Mouse (Mus musculus): ENCODE measurements at regions not wholly inside any gene's neighbourhood (a gene's known extent, or its start where the extent isn't known, plus 50 kb on each side); places are given as distances from the start of the nearest gene placed in this dataset.

GRCm38 (mm10) chr12:13144739-13145138 lies 104.3 kb downstream of the Ddx1 start:
- DNase-seq (ENCODE audit: low read depth, low spot score), result no peak
- H3K36me3 ChIP-seq (ENCODE audit: control insufficient read depth in 1 of 2, insufficient read depth in 2 of 2, low read length in 2 of 2), result no peaks in the 10 kb centered on the region
- H3K4me1 ChIP-seq (ENCODE audit: control insufficient read depth in 1 of 2, insufficient read depth in 2 of 2, low read length in 2 of 2), result no peaks in the 10 kb centered on the region
- H3K27me3 ChIP-seq (ENCODE audit: control insufficient read depth in 1 of 2, insufficient read depth in 2 of 2, low read length in 2 of 2), result no peaks in the 10 kb centered on the region; a peak in 1 of 4 replicates
- no peak overlapping the region for H3K4me3 ChIP-seq (ENCODE audit: control insufficient read depth in 1 of 2, insufficient read depth in 1 of 2, low read depth in 2 of 2, low read length in 2 of 2)
- no peaks in the 10 kb centered on the region for H3K79me2 ChIP-seq (ENCODE audit: control insufficient read depth, insufficient read depth, low read length, poor library complexity)
- H3K9ac ChIP-seq (ENCODE audit: control insufficient read depth, low read depth, low read length, poor library complexity, severe bottlenecking), result no peak overlapping the region
- H3K9me3 ChIP-seq (replicated peaks; ENCODE audit: insufficient read depth, low read length), result no peaks in the 10 kb centered on the region
- no peak overlapping the region for H3K27ac ChIP-seq (ENCODE audit: control insufficient read depth, low read depth, low read length)
- TF ChIP-seq TCF12 (IDR thresholded peaks at IDR 0.05; ENCODE audit: low read depth, low read length) (no peak), BHLHE40 (IDR thresholded peaks at IDR 0.05; ENCODE audit: borderline replicate concordance, low read depth, low read length) (no peak), MYC (IDR thresholded peaks at IDR 0.05; ENCODE audit: low read depth, low read length) (no peak), ZKSCAN1 (IDR thresholded peaks at IDR 0.05; ENCODE audit: low read depth, low read length) (no peak), MYB (IDR thresholded peaks at IDR 0.05; ENCODE audit: low read depth, low read length) (no peak), SIN3A (IDR thresholded peaks at IDR 0.05; ENCODE audit: low read length) (no peak), RCOR1 (IDR thresholded peaks at IDR 0.05; ENCODE audit: low read depth, low read length) (no peak), MXI1 (IDR thresholded peaks at IDR 0.05; ENCODE audit: low read depth, low read length) (no peak), ZC3H11A (IDR thresholded peaks at IDR 0.05; ENCODE audit: low read depth, low read length) (no peak), CTCF (IDR thresholded peaks at IDR 0.05 in 2 of 3, conservative IDR thresholded peaks at IDR 0.05 in 1 of 3; ENCODE audit: control insufficient read depth in 1 of 3, insufficient read depth in 1 of 3, low read depth in 2 of 3, low read length in 3 of 3, poor library complexity in 1 of 3, severe bottlenecking in 1 of 3) (no peak), MAFK (IDR thresholded peaks at IDR 0.05; ENCODE audit: borderline replicate concordance, low read depth, low read length) (no peak), JUND (IDR thresholded peaks at IDR 0.05; ENCODE audit: low read depth, low read length) (no peak), ETS1 (IDR thresholded peaks at IDR 0.05; ENCODE audit: low read depth, low read length) (no peak), SMC3 (IDR thresholded peaks at IDR 0.05; ENCODE audit: low read depth, low read length) (no peak), RAD21 (IDR thresholded peaks at IDR 0.05; ENCODE audit: low read depth, low read length) (no peak), NRF1 (IDR thresholded peaks at IDR 0.05; ENCODE audit: insufficient read depth, low read depth, low read length, poor library complexity, severe bottlenecking) (no peak), MAX (IDR thresholded peaks at IDR 0.05; ENCODE audit: low read length) (no peak), ZMIZ1 (IDR thresholded peaks at IDR 0.05; ENCODE audit: low read depth, low read length) (no peak)

DNA sequence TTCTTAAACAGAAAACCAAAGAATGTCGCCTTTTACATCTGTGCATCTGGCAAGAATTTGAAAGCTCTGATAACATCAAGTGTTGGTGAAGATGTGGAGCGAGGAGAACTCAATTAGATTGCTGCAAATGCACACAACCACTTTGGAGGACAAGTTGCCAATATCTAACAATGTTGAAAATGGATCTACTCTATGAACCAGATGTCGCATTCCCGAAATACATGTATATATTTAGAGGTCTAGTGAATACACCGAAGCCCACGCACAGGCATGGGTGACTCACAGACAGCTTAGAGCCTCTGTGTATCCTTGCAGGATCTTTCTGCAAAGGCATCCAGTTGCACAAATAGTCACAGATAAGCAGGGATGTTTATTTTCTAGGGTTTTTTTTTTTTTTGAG lies 108.4 kb downstream of the Ddx1 start:
- no peaks in the 10 kb centered on the region for H3K9me3 ChIP-seq (replicated peaks; ENCODE audit: insufficient read depth, low read length)
- H3K27ac ChIP-seq (ENCODE audit: control insufficient read depth, low read depth, low read length), result no peak overlapping the region
- H3K4me3 ChIP-seq (ENCODE audit: control insufficient read depth in 1 of 2, insufficient read depth in 1 of 2, low read depth in 2 of 2, low read length in 2 of 2), result no peak overlapping the region
- no peak overlapping the region for H3K9ac ChIP-seq (ENCODE audit: control insufficient read depth, low read depth, low read length, poor library complexity, severe bottlenecking)
- TF ChIP-seq ZNF384 (IDR thresholded peaks at IDR 0.05; ENCODE audit: low read depth, low read length) (no peak), CTCF (IDR thresholded peaks at IDR 0.05 in 2 of 3, conservative IDR thresholded peaks at IDR 0.05 in 1 of 3; ENCODE audit: control insufficient read depth in 1 of 3, insufficient read depth in 1 of 3, low read depth in 2 of 3, low read length in 3 of 3, poor library complexity in 1 of 3, severe bottlenecking in 1 of 3) (no peak), RAD21 (IDR thresholded peaks at IDR 0.05; ENCODE audit: low read depth, low read length) (no peak), JUND (IDR thresholded peaks at IDR 0.05; ENCODE audit: low read depth, low read length) (no peak), SIN3A (IDR thresholded peaks at IDR 0.05; ENCODE audit: low read length) (no peak), TBP (IDR thresholded peaks at IDR 0.05; ENCODE audit: low read depth, low read length) (no peak), RCOR1 (IDR thresholded peaks at IDR 0.05; ENCODE audit: low read depth, low read length) (no peak), CHD2 (IDR thresholded peaks at IDR 0.05; ENCODE audit: low read length) (no peak), ZKSCAN1 (IDR thresholded peaks at IDR 0.05; ENCODE audit: low read depth, low read length) (no peak), USF1 (IDR thresholded peaks at IDR 0.05; ENCODE audit: low read depth, low read length) (no peak), SMC3 (IDR thresholded peaks at IDR 0.05; ENCODE audit: low read depth, low read length) (no peak), E2F4 (IDR thresholded peaks at IDR 0.05; ENCODE audit: borderline replicate concordance, low read depth, low read length) (no peak), TAL1 (IDR thresholded peaks at IDR 0.05; ENCODE audit: low read length) (no peak), MAFK (IDR thresholded peaks at IDR 0.05; ENCODE audit: borderline replicate concordance, low read depth, low read length) (no peak)
- no peaks in the 10 kb centered on the region for H3K79me2 ChIP-seq (ENCODE audit: control insufficient read depth, insufficient read depth, low read length, poor library complexity)
- no peaks in the 10 kb centered on the region for H3K4me1 ChIP-seq (ENCODE audit: control insufficient read depth in 1 of 2, insufficient read depth in 2 of 2, low read length in 2 of 2)
- no peak for DNase-seq (ENCODE audit: low read depth, low spot score)
- H3K27me3 ChIP-seq (ENCODE audit: control insufficient read depth in 1 of 2, insufficient read depth in 2 of 2, low read length in 2 of 2), result peaks cover 0 to 5% of the 10 kb centered on the region in 2 experiments; a peak in 1 of 4 replicates
- no peaks in the 10 kb centered on the region for H3K36me3 ChIP-seq (ENCODE audit: control insufficient read depth in 1 of 2, insufficient read depth in 2 of 2, low read length in 2 of 2)

Data from MEL (cell line).